Mouse (Mus musculus): Measurements from ENCODE around the gene B3gnt8. TPM values are rescaled to one million over a fixed set of nuclear protein-coding genes. Genes with fewer than 3 reads are reported as not detected.

B3gnt8 gene
- polyA plus RNA-seq, 1 experiment, result 3.9 TPM

- H3K4me3 ChIP-seq (ENCODE audit: control insufficient read depth, low read depth, low read length), result no peak overlapping the region
- no peaks in the 10 kb centered on the region for H3K4me1 ChIP-seq (ENCODE audit: control insufficient read depth, insufficient read depth, low read length)
- TF ChIP-seq POLR2A (IDR thresholded peaks at IDR 0.05; ENCODE audit: control insufficient read depth, low read depth, low read length) (no peak), CTCF (IDR thresholded peaks at IDR 0.05; ENCODE audit: control insufficient read depth, insufficient read depth, insufficient replicate concordance, low read depth, low read length) (no peak)
- no peaks in the 10 kb centered on the region for H3K27me3 ChIP-seq (ENCODE audit: control insufficient read depth, insufficient read depth, low read length)
- H3K36me3 ChIP-seq (ENCODE audit: control insufficient read depth, insufficient read depth, low read length), result no peaks in the 10 kb centered on the region
- H3K27ac ChIP-seq (ENCODE audit: control insufficient read depth, insufficient read depth, low read depth, low read length), result no peak overlapping the region
These were observed 32.6 kb upstream of the B3gnt8 start for GRCm38 (mm10) chr7:25593859-25594258.

- Histone ChIP-seq H3K27me3 (ENCODE audit: control insufficient read depth, insufficient read depth, low read length) (no peaks in the 10 kb centered on the region), H3K4me3 (ENCODE audit: control insufficient read depth, low read depth, low read length) (no peak overlapping the region), H3K27ac (ENCODE audit: control insufficient read depth, insufficient read depth, low read depth, low read length) (no peak overlapping the region), H3K36me3 (ENCODE audit: control insufficient read depth, insufficient read depth, low read length) (no peaks in the 10 kb centered on the region), H3K4me1 (ENCODE audit: control insufficient read depth, insufficient read depth, low read length) (peaks cover 17% of the 10 kb centered on the region)
- TF ChIP-seq POLR2A (IDR thresholded peaks at IDR 0.05; ENCODE audit: control insufficient read depth, low read depth, low read length) (no peak), CTCF (IDR thresholded peaks at IDR 0.05; ENCODE audit: control insufficient read depth, insufficient read depth, insufficient replicate concordance, low read depth, low read length) (peak; percentile 69; the same call in 1 of the 2 replicates)
These were observed 26.8 kb upstream of the B3gnt8 start for GRCm38 (mm10) chr7:25599663-25600062.

- Histone ChIP-seq H3K4me3 (ENCODE audit: control insufficient read depth, low read depth, low read length) (peak overlapping the region; percentile 8), H3K27ac (ENCODE audit: control insufficient read depth, insufficient read depth, low read depth, low read length) (no peak overlapping the region)
These were observed 25.8 kb upstream of the B3gnt8 start for GRCm38 (mm10) chr7:25600666-25601065.

GRCm38 (mm10) chr7:25601346-25601745 is 25.1 kb upstream of the B3gnt8 start:
- no peak for TF ChIP-seq POLR2A (IDR thresholded peaks at IDR 0.05; ENCODE audit: control insufficient read depth, low read depth, low read length)
- TF ChIP-seq CTCF (IDR thresholded peaks at IDR 0.05; ENCODE audit: control insufficient read depth, insufficient read depth, insufficient replicate concordance, low read depth, low read length), result no peak
- no peaks in the 10 kb centered on the region for H3K36me3 ChIP-seq (ENCODE audit: control insufficient read depth, insufficient read depth, low read length)
- peaks cover 17% of the 10 kb centered on the region for H3K4me1 ChIP-seq (ENCODE audit: control insufficient read depth, insufficient read depth, low read length)
- no peak overlapping the region for H3K27ac ChIP-seq (ENCODE audit: control insufficient read depth, insufficient read depth, low read depth, low read length)
- no peaks in the 10 kb centered on the region for H3K27me3 ChIP-seq (ENCODE audit: control insufficient read depth, insufficient read depth, low read length)
- H3K4me3 ChIP-seq (ENCODE audit: control insufficient read depth, low read depth, low read length), result peak overlapping the region; percentile 69

More at GRCm38 (mm10) chr7:25600666-25601065, 25.8 kb upstream of the B3gnt8 start:
- H3K27me3 ChIP-seq (ENCODE audit: control insufficient read depth, insufficient read depth, low read length), result no peaks in the 10 kb centered on the region
- no peak for TF ChIP-seq POLR2A (IDR thresholded peaks at IDR 0.05; ENCODE audit: control insufficient read depth, low read depth, low read length)
- no peak for TF ChIP-seq CTCF (IDR thresholded peaks at IDR 0.05; ENCODE audit: control insufficient read depth, insufficient read depth, insufficient replicate concordance, low read depth, low read length)
- H3K4me1 ChIP-seq (ENCODE audit: control insufficient read depth, insufficient read depth, low read length), result peaks cover 17% of the 10 kb centered on the region
- H3K36me3 ChIP-seq (ENCODE audit: control insufficient read depth, insufficient read depth, low read length), result no peaks in the 10 kb centered on the region

- TF ChIP-seq CTCF (IDR thresholded peaks at IDR 0.05; ENCODE audit: control insufficient read depth, insufficient read depth, insufficient replicate concordance, low read depth, low read length), result no peak
- H3K4me1 ChIP-seq (ENCODE audit: control insufficient read depth, insufficient read depth, low read length), result peaks cover under 1% of the 10 kb centered on the region; the same call in 1 of the 2 replicates
- no peak overlapping the region for H3K27ac ChIP-seq (ENCODE audit: control insufficient read depth, insufficient read depth, low read depth, low read length)
- no peak overlapping the region for H3K4me3 ChIP-seq (ENCODE audit: control insufficient read depth, low read depth, low read length)
- no peaks in the 10 kb centered on the region for H3K36me3 ChIP-seq (ENCODE audit: control insufficient read depth, insufficient read depth, low read length)
- no peaks in the 10 kb centered on the region for H3K27me3 ChIP-seq (ENCODE audit: control insufficient read depth, insufficient read depth, low read length)
These were observed 19.8 kb upstream of the B3gnt8 start for GRCm38 (mm10) chr7:25606625-25607063.

- H3K27ac ChIP-seq (ENCODE audit: control insufficient read depth, insufficient read depth, low read depth, low read length), result no peak overlapping the region
- H3K4me1 ChIP-seq (ENCODE audit: control insufficient read depth, insufficient read depth, low read length), result no peaks in the 10 kb centered on the region
- H3K27me3 ChIP-seq (ENCODE audit: control insufficient read depth, insufficient read depth, low read length), result no peaks in the 10 kb centered on the region
- no peaks in the 10 kb centered on the region for H3K36me3 ChIP-seq (ENCODE audit: control insufficient read depth, insufficient read depth, low read length)
- TF ChIP-seq CTCF (IDR thresholded peaks at IDR 0.05; ENCODE audit: control insufficient read depth, insufficient read depth, insufficient replicate concordance, low read depth, low read length) (no peak), POLR2A (IDR thresholded peaks at IDR 0.05; ENCODE audit: control insufficient read depth, low read depth, low read length) (no peak)
- no peak overlapping the region for H3K4me3 ChIP-seq (ENCODE audit: control insufficient read depth, low read depth, low read length)
These were observed 19.3 kb upstream of the B3gnt8 start for GRCm38 (mm10) chr7:25607196-25607595.

- Histone ChIP-seq H3K27ac (ENCODE audit: control insufficient read depth, insufficient read depth, low read depth, low read length) (no peak overlapping the region), H3K4me1 (ENCODE audit: control insufficient read depth, insufficient read depth, low read length) (peaks cover 1% of the 10 kb centered on the region; the same call in 1 of the 2 replicates), H3K27me3 (ENCODE audit: control insufficient read depth, insufficient read depth, low read length) (no peaks in the 10 kb centered on the region), H3K36me3 (ENCODE audit: control insufficient read depth, insufficient read depth, low read length) (no peaks in the 10 kb centered on the region), H3K4me3 (ENCODE audit: control insufficient read depth, low read depth, low read length) (no peak overlapping the region)
- no peak for TF ChIP-seq POLR2A (IDR thresholded peaks at IDR 0.05; ENCODE audit: control insufficient read depth, low read depth, low read length)
- no peak for TF ChIP-seq CTCF (IDR thresholded peaks at IDR 0.05; ENCODE audit: control insufficient read depth, insufficient read depth, insufficient replicate concordance, low read depth, low read length)
These were observed 16.4 kb upstream of the B3gnt8 start for GRCm38 (mm10) chr7:25610056-25610455.

GRCm38 (mm10) chr7:25611501-25611900 is 15.0 kb upstream of the B3gnt8 start:
- Histone ChIP-seq H3K4me1 (ENCODE audit: control insufficient read depth, insufficient read depth, low read length) (peaks cover 4% of the 10 kb centered on the region), H3K27me3 (ENCODE audit: control insufficient read depth, insufficient read depth, low read length) (no peaks in the 10 kb centered on the region), H3K27ac (ENCODE audit: control insufficient read depth, insufficient read depth, low read depth, low read length) (no peak overlapping the region), H3K36me3 (ENCODE audit: control insufficient read depth, insufficient read depth, low read length) (no peaks in the 10 kb centered on the region), H3K4me3 (ENCODE audit: control insufficient read depth, low read depth, low read length) (no peak overlapping the region)
- TF ChIP-seq CTCF (IDR thresholded peaks at IDR 0.05; ENCODE audit: control insufficient read depth, insufficient read depth, insufficient replicate concordance, low read depth, low read length), result no peak
- no peak for TF ChIP-seq POLR2A (IDR thresholded peaks at IDR 0.05; ENCODE audit: control insufficient read depth, low read depth, low read length)
